Mouse (Mus musculus) embryonic facial prominence, embryonic 11.5 days (tissue): ENCODE measurements around the gene Ube3b. TPM values are rescaled to one million over a fixed set of nuclear protein-coding genes. Genes with fewer than 3 reads are reported as not detected.

Source experiments
- ATAC-seq: fragments of 200-750 bp; cut with Nextera tagmentation; replicated peaks from 2 replicates; pipeline ENCODE4 v1.8.0; 2017; ENCODE audit warnings: low read depth; ENCODE audit not compliant: insufficient number of reproducible peaks, low FRiP score, low TSS enrichment
- DNase-seq: peaks from one replicate; pipeline ENCODE4 v3.0.0-alpha.2; 2015; ENCODE audit warnings: low spot score
- H3K27ac ChIP-seq: fragments of 300-500 bp; sonication (generic); replicated peaks from 2 replicates; pipeline ENCODE4 v1.5.1; 2014; ENCODE audit warnings: mild to moderate bottlenecking, low read depth, low read length, control low read depth
- H3K27me3 ChIP-seq: fragments of 300-500 bp; sonication (generic); 2 replicates; pipeline ENCODE4 v1.6.1; 2014; ENCODE audit warnings: mild to moderate bottlenecking, low read length, moderate library complexity, mixed read lengths; ENCODE audit not compliant: control insufficient read depth, insufficient read depth
- H3K36me3 ChIP-seq: fragments of 300-500 bp; sonication (generic); replicated peaks from 2 replicates; pipeline ENCODE4 v1.6.1; 2014; ENCODE audit warnings: low read depth, mild to moderate bottlenecking, low read length, moderate library complexity, mixed read lengths; ENCODE audit not compliant: control insufficient read depth, insufficient read depth
- H3K4me1 ChIP-seq: fragments of 300-500 bp; sonication (generic); 2 replicates; pipeline ENCODE4 v1.6.1; 2014; ENCODE audit warnings: low read length, mixed read lengths; ENCODE audit not compliant: control insufficient read depth, insufficient read depth
- H3K4me2 ChIP-seq: fragments of 300-500 bp; sonication (generic); 2 replicates; pipeline ENCODE4 v1.6.1; 2014; ENCODE audit warnings: low read depth, mild to moderate bottlenecking, control low read depth, low read length, moderate library complexity
- H3K4me3 ChIP-seq: fragments of 300-500 bp; sonication (generic); 2 replicates; pipeline ENCODE4 v1.5.1; 2014; ENCODE audit warnings: low read depth, low read length, control low read depth
- H3K9ac ChIP-seq: fragments of 300-500 bp; sonication (generic); replicated peaks from 2 replicates; pipeline ENCODE4 v1.6.1; 2014; ENCODE audit warnings: mild to moderate bottlenecking, control low read depth, low read length
- H3K9me3 ChIP-seq: fragments of 300-500 bp; sonication (generic); replicated peaks from 2 replicates; pipeline ENCODE4 v1.6.1; 2016; ENCODE audit warnings: mild to moderate bottlenecking, low read length, inconsistent platforms, mixed read lengths; ENCODE audit not compliant: control insufficient read depth
- WGBS: fragments of 180-500 bp; shearing (Covaris S2); extraction: QIAGEN DNeasy Blood & Tissue Kit; methylation state at CpG from one replicate; pipeline ENCODE4 v1.1.7; 2014; 5-methylcytosine and 5-hydroxymethylcytosine counted together
- polyA plus RNA-seq: library from polyadenylated mRNA; unstranded; fragments of >200 nt; fragmentation: Nextera tagmentation; extraction: Ambion mirVana; gene quantifications from 2 replicates; pipeline ENCODE4 v1.2.1, GENCODE M21; 2014

The Ube3b gene
- polyA plus RNA-seq, 1 experiment from 2014 or later: 42.3 TPM

- no peaks in the 10 kb centered on the region for H3K9me3 ChIP-seq
- peaks cover 37% of the 10 kb centered on the region for H3K36me3 ChIP-seq
- H3K9ac ChIP-seq: no peak overlapping the region
- H3K4me2 ChIP-seq: no peak overlapping the region
- no peaks in the 10 kb centered on the region for H3K4me1 ChIP-seq
- DNase-seq (no peak), ATAC-seq (no peak)
- no peak overlapping the region for H3K4me3 ChIP-seq
- H3K27ac ChIP-seq: no peak overlapping the region
- WGBS: 89% methylated on average over 10 of the region's 10 CpGs
- H3K27me3 ChIP-seq: no peaks in the 10 kb centered on the region
Measured at GRCm38 (mm10) chr5:114407269-114407668, 26.9 kb downstream of the Ube3b start.

- DNase-seq (no peak), ATAC-seq (no peak)
- H3K4me3 ChIP-seq: no peak overlapping the region
- H3K9me3 ChIP-seq: no peaks in the 10 kb centered on the region
- H3K4me2 ChIP-seq: no peak overlapping the region
- no peak overlapping the region for H3K27ac ChIP-seq
- H3K4me1 ChIP-seq: no peaks in the 10 kb centered on the region
- WGBS: 91% methylated on average over 9 of the region's 9 CpGs
- H3K9ac ChIP-seq: no peak overlapping the region
- no peaks in the 10 kb centered on the region for H3K27me3 ChIP-seq
- H3K36me3 ChIP-seq: peaks cover 33% of the 10 kb centered on the region
Measured at GRCm38 (mm10) chr5:114407810-114408209, 27.4 kb downstream of the Ube3b start.

GRCm38 (mm10) chr5:114408846-114409245 lies 28.4 kb downstream of the Ube3b start:
- DNase-seq (no peak), ATAC-seq (no peak)
- 88% methylated on average over 11 of the region's 11 CpGs for WGBS
- Histone ChIP-seq H3K4me3 (no peak overlapping the region), H3K27me3 (no peaks in the 10 kb centered on the region), H3K9ac (no peak overlapping the region), H3K4me1 (no peaks in the 10 kb centered on the region), H3K27ac (no peak overlapping the region), H3K36me3 (peaks cover 27% of the 10 kb centered on the region), H3K9me3 (no peaks in the 10 kb centered on the region), H3K4me2 (no peak overlapping the region)

- 93% methylated on average over 13 of the region's 13 CpGs for WGBS
- Histone ChIP-seq H3K36me3 (peaks cover 27% of the 10 kb centered on the region), H3K4me3 (no peak overlapping the region), H3K4me2 (no peak overlapping the region), H3K27me3 (no peaks in the 10 kb centered on the region), H3K9ac (no peak overlapping the region; the same call in 1 of the 2 replicates), H3K27ac (no peak overlapping the region), H3K4me1 (no peaks in the 10 kb centered on the region), H3K9me3 (no peaks in the 10 kb centered on the region)
- ATAC-seq: no peak
- no peak for DNase-seq
Measured at GRCm38 (mm10) chr5:114410429-114410828, 30.0 kb downstream of the Ube3b start.

- no peak overlapping the region for H3K9ac ChIP-seq
- H3K36me3 ChIP-seq: peaks cover 30% of the 10 kb centered on the region
- H3K4me1 ChIP-seq: no peaks in the 10 kb centered on the region
- H3K4me3 ChIP-seq: no peak overlapping the region
- no peaks in the 10 kb centered on the region for H3K27me3 ChIP-seq
- peak; percentile 12 for DNase-seq
- H3K27ac ChIP-seq: no peak overlapping the region
- ATAC-seq: no peak
- WGBS: 72% methylated on average over 23 of the region's 23 CpGs
- H3K4me2 ChIP-seq: no peak overlapping the region
- no peaks in the 10 kb centered on the region for H3K9me3 ChIP-seq
Measured at GRCm38 (mm10) chr5:114412361-114412998, 32.1 kb downstream of the Ube3b start.

GRCm38 (mm10) chr5:114413067-114413735 lies 32.8 kb downstream of the Ube3b start:
- no peaks in the 10 kb centered on the region for H3K4me1 ChIP-seq
- WGBS: 71% methylated on average over 16 of the region's 16 CpGs
- DNase-seq (no peak), ATAC-seq (no peak)
- no peak overlapping the region for H3K27ac ChIP-seq
- H3K4me2 ChIP-seq: no peak overlapping the region
- H3K4me3 ChIP-seq: no peak overlapping the region
- H3K9ac ChIP-seq: no peak overlapping the region
- H3K9me3 ChIP-seq: no peaks in the 10 kb centered on the region
- H3K36me3 ChIP-seq: peaks cover 30% of the 10 kb centered on the region
- H3K27me3 ChIP-seq: no peaks in the 10 kb centered on the region

- H3K36me3 ChIP-seq: peaks cover 23% of the 10 kb centered on the region
- WGBS: 97% methylated on average over 5 of the region's 5 CpGs
- H3K9me3 ChIP-seq: no peaks in the 10 kb centered on the region
- no peak overlapping the region for H3K4me2 ChIP-seq
- H3K9ac ChIP-seq: no peak overlapping the region
- no peaks in the 10 kb centered on the region for H3K4me1 ChIP-seq
- no peak overlapping the region for H3K4me3 ChIP-seq
- DNase-seq: no peak
- no peak for ATAC-seq
- H3K27me3 ChIP-seq: no peaks in the 10 kb centered on the region
- H3K27ac ChIP-seq: no peak overlapping the region
Measured at GRCm38 (mm10) chr5:114415606-114416005, 35.2 kb downstream of the Ube3b start.

- Histone ChIP-seq H3K4me2 (no peak overlapping the region), H3K9me3 (no peaks in the 10 kb centered on the region), H3K27me3 (no peaks in the 10 kb centered on the region), H3K4me1 (no peaks in the 10 kb centered on the region), H3K36me3 (peaks cover 18% of the 10 kb centered on the region), H3K9ac (no peak overlapping the region), H3K27ac (no peak overlapping the region), H3K4me3 (no peak overlapping the region)
- WGBS: 87% methylated on average over 8 of the region's 8 CpGs
- ATAC-seq (no peak), DNase-seq (no peak)
Measured at GRCm38 (mm10) chr5:114416855-114417254, 36.4 kb downstream of the Ube3b start.
